Mouse (Mus musculus) stomach, embryonic 15.5 days (tissue): ENCODE data around the gene Usf2. TPM values are rescaled to one million over a fixed set of nuclear protein-coding genes. Genes with fewer than 3 reads are reported as not detected.
"Not testable (repeated sequence)": the region's sequence is repeated elsewhere in the genome, so short reads cannot be mapped to it uniquely, and the experiment has no call there.

Experiments used
- ATAC-seq: fragments of 200-750 bp; cut with Nextera tagmentation; 2 replicates; pipeline ENCODE4 v1.8.0; 2017; ENCODE audit warnings: low read depth, moderate number of reproducible peaks, moderate TSS enrichment; ENCODE audit not compliant: insufficient read depth, low FRiP score
- H3K27ac ChIP-seq: fragments of 300-500 bp; sonication (generic); 2 replicates; pipeline ENCODE4 v1.5.1; 2015; ENCODE audit warnings: mild to moderate bottlenecking, inconsistent platforms
- H3K27me3 ChIP-seq: fragments of 300-500 bp; sonication (generic); replicated peaks from 2 replicates; pipeline ENCODE4 v1.6.1; 2015; ENCODE audit warnings: inconsistent platforms
- H3K36me3 ChIP-seq: fragments of 300-500 bp; sonication (generic); 2 replicates; pipeline ENCODE4 v1.6.1; 2015; ENCODE audit warnings: inconsistent platforms
- H3K4me1 ChIP-seq: fragments of 300-500 bp; sonication (generic); 2 replicates; pipeline ENCODE4 v1.6.1; 2015; ENCODE audit warnings: inconsistent platforms
- H3K4me2 ChIP-seq: fragments of 300-500 bp; sonication (generic); 2 replicates; pipeline ENCODE4 v1.6.1; 2015; ENCODE audit warnings: mild to moderate bottlenecking, inconsistent platforms
- H3K4me3 ChIP-seq: fragments of 300-500 bp; sonication (generic); replicated peaks from 2 replicates; pipeline ENCODE4 v1.5.1; 2015; ENCODE audit warnings: inconsistent platforms
- H3K9ac ChIP-seq: fragments of 300-500 bp; sonication (generic); 2 replicates; pipeline ENCODE4 v1.6.1; 2015; ENCODE audit warnings: inconsistent platforms
- H3K9me3 ChIP-seq: fragments of 300-500 bp; sonication (generic); 2 replicates; pipeline ENCODE4 v1.6.1; 2016; ENCODE audit warnings: inconsistent platforms
- WGBS: fragments of 180-500 bp; shearing (Covaris S2); methylation state at CpG from one replicate; pipeline ENCODE4 v1.1.7; 2015; 5-methylcytosine and 5-hydroxymethylcytosine counted together
- polyA plus RNA-seq: library from polyadenylated mRNA; unstranded; fragments of >200 nt; fragmentation: Nextera tagmentation; extraction: Ambion mirVana; gene quantifications from 2 replicates; pipeline ENCODE4 v1.2.1, GENCODE M21; 2015

Usf2 gene
- polyA plus RNA-seq, 1 experiment from 2014 or later, result 19.9 TPM

- Histone ChIP-seq H3K27me3 (no peaks in the 10 kb centered on the region), H3K9ac (peak overlapping the region; percentile 54; the same call in 1 of the 2 replicates), H3K36me3 (peaks cover 13% of the 10 kb centered on the region; the same call in 1 of the 2 replicates), H3K4me2 (peak overlapping the region; percentile 58), H3K9me3 (no peaks in the 10 kb centered on the region), H3K27ac (peak overlapping the region; percentile 97), H3K4me1 (peaks cover 23% of the 10 kb centered on the region), H3K4me3 (peak overlapping the region; percentile 92)
- peak; percentile 70 for ATAC-seq
- WGBS, result under 1% methylated on average over 43 of the region's 43 CpGs
Observed at GRCm38 (mm10) chr7:30957367-30957783, 772 bp upstream of the Usf2 start.

GRCm38 (mm10) chr7:30956357-30956751 lies 249 bp downstream of the Usf2 start:
- Histone ChIP-seq H3K27ac (peak overlapping the region; percentile 97), H3K9me3 (no peaks in the 10 kb centered on the region), H3K4me1 (peaks cover 23% of the 10 kb centered on the region), H3K36me3 (peaks cover 17% of the 10 kb centered on the region; the same call in 1 of the 2 replicates), H3K4me3 (peak overlapping the region; percentile 92), H3K4me2 (peak overlapping the region; percentile 94), H3K9ac (peak overlapping the region; percentile 99), H3K27me3 (no peaks in the 10 kb centered on the region)
- peak; percentile 8; the same call in 1 of the 2 replicates for ATAC-seq
- 0% methylated on average over 34 of the region's 49 CpGs for WGBS

- H3K4me1 ChIP-seq, result peaks cover 23% of the 10 kb centered on the region
- WGBS, result under 1% methylated on average over 50 of the region's 64 CpGs
- peak overlapping the region; percentile 97 for H3K27ac ChIP-seq
- H3K9me3 ChIP-seq, result no peaks in the 10 kb centered on the region
- H3K4me2 ChIP-seq, result peak overlapping the region; percentile 94
- H3K9ac ChIP-seq, result peak overlapping the region; percentile 99
- peaks cover 17% of the 10 kb centered on the region; the same call in 1 of the 2 replicates for H3K36me3 ChIP-seq
- peak overlapping the region; percentile 92 for H3K4me3 ChIP-seq
- peak; percentile 70 for ATAC-seq
- H3K27me3 ChIP-seq, result no peaks in the 10 kb centered on the region
Observed at GRCm38 (mm10) chr7:30955584-30956356, 833 bp downstream of the Usf2 start.

GRCm38 (mm10) chr7:30954971-30955520 lies 1.6 kb downstream of the Usf2 start:
- H3K9ac ChIP-seq, result no peak overlapping the region
- peak overlapping the region; percentile 92 for H3K4me3 ChIP-seq
- peaks cover 23% of the 10 kb centered on the region for H3K4me1 ChIP-seq
- WGBS, result 71% methylated on average over 12 of the region's 12 CpGs
- H3K36me3 ChIP-seq, result peaks cover 17% of the 10 kb centered on the region; the same call in 1 of the 2 replicates
- no peak overlapping the region for H3K27ac ChIP-seq
- H3K9me3 ChIP-seq, result no peaks in the 10 kb centered on the region
- no peaks in the 10 kb centered on the region for H3K27me3 ChIP-seq
- ATAC-seq, result no peak
- peak overlapping the region; percentile 94 for H3K4me2 ChIP-seq

GRCm38 (mm10) chr7:30954036-30954435 lies 2.6 kb downstream of the Usf2 start:
- Histone ChIP-seq H3K27ac (no peak overlapping the region), H3K36me3 (peaks cover 22% of the 10 kb centered on the region; the same call in 1 of the 2 replicates), H3K4me1 (peaks cover 21% of the 10 kb centered on the region), H3K4me2 (no peak overlapping the region), H3K27me3 (no peaks in the 10 kb centered on the region), H3K9ac (no peak overlapping the region), H3K4me3 (no peak overlapping the region), H3K9me3 (no peaks in the 10 kb centered on the region)
- 66% methylated on average over 3 of the region's 3 CpGs for WGBS
- no peak for ATAC-seq

- Histone ChIP-seq H3K36me3 (peaks cover 24% of the 10 kb centered on the region; the same call in 1 of the 2 replicates), H3K9ac (no peak overlapping the region), H3K4me3 (no peak overlapping the region), H3K4me1 (peaks cover 15% of the 10 kb centered on the region), H3K4me2 (no peak overlapping the region), H3K9me3 (no peaks in the 10 kb centered on the region), H3K27ac (no peak overlapping the region), H3K27me3 (no peaks in the 10 kb centered on the region)
- no peak for ATAC-seq
- WGBS, result 87% methylated on average over 6 of the region's 6 CpGs
Observed at GRCm38 (mm10) chr7:30953459-30953858, 3.1 kb downstream of the Usf2 start.

GRCm38 (mm10) chr7:30952441-30953265 lies 4.0 kb downstream of the Usf2 start:
- Histone ChIP-seq H3K4me1 (peaks cover 9% of the 10 kb centered on the region; the same call in 1 of the 2 replicates), H3K4me2 (no peak overlapping the region)

GRCm38 (mm10) chr7:30949902-30950301 lies 6.7 kb downstream of the Usf2 start:
- not testable (repeated sequence) for H3K9ac ChIP-seq, H3K4me2 ChIP-seq, H3K27ac ChIP-seq, H3K9me3 ChIP-seq, H3K27me3 ChIP-seq, H3K4me1 ChIP-seq, ATAC-seq, H3K4me3 ChIP-seq
- WGBS, result 89% methylated on average over 3 of the region's 3 CpGs
- peaks cover 24% of the 10 kb centered on the region; the same call in 1 of the 2 replicates for H3K36me3 ChIP-seq

More at GRCm38 (mm10) chr7:30952441-30953265, 4.0 kb downstream of the Usf2 start:
- ATAC-seq, result no peak
- 91% methylated on average over 16 of the region's 16 CpGs for WGBS
- Histone ChIP-seq H3K9me3 (no peaks in the 10 kb centered on the region), H3K27me3 (no peaks in the 10 kb centered on the region), H3K27ac (no peak overlapping the region), H3K36me3 (peaks cover 24% of the 10 kb centered on the region; the same call in 1 of the 2 replicates), H3K9ac (no peak overlapping the region), H3K4me3 (no peak overlapping the region)

- Histone ChIP-seq H3K4me3 (no peak overlapping the region), H3K9me3 (no peaks in the 10 kb centered on the region), H3K36me3 (0 out of 2 replicates have a peak, but pooled peaks cover 7% of the 10 kb centered on the region), H3K4me1 (no peaks in the 10 kb centered on the region), H3K27ac (no peak overlapping the region), H3K4me2 (no peak overlapping the region), H3K27me3 (no peaks in the 10 kb centered on the region), H3K9ac (no peak overlapping the region)
- 97% methylated on average over 7 of the region's 7 CpGs for whole genome bisulfite sequencing
- ATAC-seq, result no peak
Observed at GRCm38 (mm10) chr7:30945876-30946275, 10.7 kb downstream of the Usf2 start.

GRCm38 (mm10) chr7:30945466-30945865 lies 11.1 kb downstream of the Usf2 start:
- ATAC-seq, H3K9ac ChIP-seq, H3K36me3 ChIP-seq, H3K4me3 ChIP-seq, H3K4me1 ChIP-seq, H3K9me3 ChIP-seq, H3K27me3 ChIP-seq, H3K27ac ChIP-seq, H3K4me2 ChIP-seq: not testable (repeated sequence)
- WGBS, result 87% methylated on average over 7 of the region's 7 CpGs

GRCm38 (mm10) chr7:30944706-30945105 lies 11.9 kb downstream of the Usf2 start:
- not testable (repeated sequence) for H3K27ac ChIP-seq, H3K9me3 ChIP-seq, H3K4me1 ChIP-seq, H3K36me3 ChIP-seq, ATAC-seq, H3K27me3 ChIP-seq, H3K4me3 ChIP-seq, H3K9ac ChIP-seq, H3K4me2 ChIP-seq
- WGBS, result 52% methylated on average over 2 of the region's 2 CpGs
